Mouse (Mus musculus): ENCODE data around the gene Hira. TPM values are rescaled to one million over a fixed set of nuclear protein-coding genes. Genes with fewer than 3 reads are reported as not detected.
"Not testable (repeated sequence)": the region's sequence is repeated elsewhere in the genome, so short reads cannot be mapped to it uniquely, and the experiment has no call there.

Hira gene
- total RNA-seq, 2 experiments from 2014 or later: 74.3 to 83.3 TPM

DNA sequence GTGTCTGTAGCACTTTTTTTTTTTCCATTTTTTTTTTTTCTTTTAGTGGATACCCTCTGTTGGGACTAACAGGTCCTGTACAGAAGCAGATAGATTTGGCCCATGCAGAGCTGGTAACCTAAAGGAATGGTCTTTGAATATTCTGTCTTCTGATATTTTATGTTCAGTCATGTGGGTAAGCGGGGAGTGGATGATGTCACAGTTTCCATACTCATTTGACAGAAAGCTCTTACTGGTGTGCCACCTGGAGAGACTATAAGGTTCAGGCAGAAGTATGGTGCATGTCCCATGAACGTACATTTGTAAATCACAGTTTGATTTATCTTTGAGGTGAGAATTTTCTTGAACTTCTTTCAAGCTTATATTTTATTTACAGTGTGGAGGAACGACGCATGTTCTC lies 39.2 kb downstream of the Hira start:
- DNase-seq (ENCODE audit: low spot score in 2 of 2): no peak

DNA sequence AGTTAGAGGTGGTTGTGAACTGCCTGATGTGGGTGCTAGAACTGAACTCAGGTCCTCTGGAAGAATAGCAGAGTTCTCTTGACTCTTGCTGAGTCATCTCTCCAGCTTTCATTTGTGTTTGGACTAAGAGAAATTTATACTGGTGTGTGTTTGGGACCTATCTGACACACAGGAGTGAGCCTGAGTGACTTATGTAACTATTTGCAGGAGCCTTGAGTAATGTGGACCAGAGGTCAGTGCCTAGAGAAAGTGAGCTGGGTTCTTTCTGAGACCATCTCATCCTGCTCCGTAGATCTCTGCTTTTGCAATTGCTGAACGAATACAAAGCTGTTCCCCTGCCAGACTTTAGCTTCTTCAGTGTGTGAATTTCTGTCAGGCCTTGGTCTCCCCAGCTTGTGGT lies 44.9 kb downstream of the Hira start:
- DNase-seq (ENCODE audit: low spot score in 2 of 2): no peak

DNA sequence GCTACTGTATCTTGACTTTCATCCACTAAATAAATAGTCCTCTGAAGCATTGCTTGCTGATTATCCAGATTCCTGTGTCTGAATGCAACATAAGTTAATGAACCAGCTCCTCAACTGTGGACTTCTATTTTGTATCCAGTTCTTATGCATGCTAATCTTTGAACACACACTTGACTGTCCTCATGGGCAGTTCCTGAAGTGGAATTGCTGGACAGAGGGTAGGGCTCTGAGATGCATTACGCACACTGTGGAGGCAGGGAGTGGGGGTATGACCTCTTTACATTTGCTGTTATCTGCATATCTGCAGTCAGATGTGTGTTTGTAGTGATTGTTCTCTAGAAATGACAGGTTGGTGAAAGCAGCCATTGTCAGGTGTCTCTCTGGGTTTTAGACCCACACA lies 51.1 kb downstream of the Hira start:
- DNase-seq (ENCODE audit: low spot score in 2 of 2): no peak

DNA sequence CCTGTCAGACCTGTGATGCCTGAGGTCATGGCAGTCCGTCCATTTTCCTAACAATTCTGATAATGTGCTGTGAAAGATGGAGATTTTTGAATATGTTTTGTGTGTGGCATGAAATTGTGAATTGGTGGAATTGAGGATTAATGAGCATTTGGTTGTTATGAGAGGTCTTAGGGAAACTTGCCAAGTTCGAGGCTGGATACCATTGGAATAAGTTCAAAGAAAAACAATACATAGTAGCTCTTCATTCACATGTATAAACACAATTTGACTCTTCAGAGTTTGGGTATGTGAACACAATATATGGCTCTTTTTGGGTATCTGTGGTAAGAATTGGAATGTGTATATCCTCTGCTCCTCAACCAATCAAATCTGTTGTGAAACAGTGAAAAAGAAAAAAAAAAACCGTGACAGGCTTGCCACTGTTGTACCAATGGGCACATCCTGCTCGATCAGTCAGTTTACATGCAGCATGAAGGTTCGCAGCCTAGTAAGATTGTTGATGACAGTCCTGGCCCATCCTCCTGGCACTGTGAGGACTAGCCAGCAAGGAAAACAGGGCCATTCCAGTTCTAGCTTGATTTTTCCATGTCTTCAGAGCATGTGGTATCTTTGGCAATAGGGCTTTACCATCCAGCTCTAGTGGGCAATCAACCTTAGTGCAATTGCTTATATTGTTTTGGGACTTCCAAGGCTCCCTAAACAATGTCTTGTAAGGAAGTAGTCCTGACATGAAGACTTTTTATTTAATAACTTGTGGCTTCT lies 61.7 kb downstream of the Hira start:
- DNase-seq (ENCODE audit: low spot score in 2 of 2): no peak

DNA sequence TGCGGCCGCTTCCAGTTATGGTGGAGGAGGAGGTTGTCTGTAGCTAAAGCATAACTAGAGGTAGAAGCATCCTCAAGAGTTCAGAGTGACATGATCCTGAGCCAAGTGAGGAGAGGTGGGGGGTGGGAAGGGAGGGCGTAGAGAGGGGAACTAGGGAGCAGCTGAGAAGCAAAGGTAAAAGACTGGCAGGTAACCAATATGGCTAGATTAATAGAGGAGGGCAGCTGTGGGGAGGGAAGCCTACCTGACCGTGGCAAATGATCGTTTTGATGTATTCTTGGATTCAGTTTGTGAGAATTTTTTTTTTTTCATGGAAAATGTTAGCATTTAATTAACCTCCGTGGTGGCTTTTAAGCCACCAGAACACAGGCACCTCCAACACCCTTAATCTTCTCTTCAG lies 67.1 kb downstream of the Hira start:
- no peak for DNase-seq (ENCODE audit: low spot score in 2 of 2)

DNA sequence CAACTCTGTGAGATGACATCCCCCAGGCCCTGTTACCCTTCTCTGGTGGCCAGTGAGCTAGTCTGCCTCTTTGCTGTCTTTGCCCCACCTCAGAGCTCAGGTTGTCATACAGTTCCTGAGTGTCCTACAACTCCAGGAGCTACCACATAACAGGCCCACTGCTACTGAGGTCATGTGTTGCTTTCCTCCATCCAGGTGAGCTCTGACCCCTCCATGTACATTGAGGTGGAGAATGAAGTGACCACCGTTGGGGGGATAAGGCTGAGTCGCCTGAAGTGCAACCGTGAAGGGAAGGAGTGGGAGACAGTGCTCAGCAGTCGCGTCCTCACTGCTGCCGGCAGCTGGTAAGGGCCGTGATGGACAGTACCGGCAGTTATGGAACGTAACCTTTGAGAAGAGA lies 72.1 kb downstream of the Hira start:
- no peak for DNase-seq (ENCODE audit: low spot score in 2 of 2)

DNA sequence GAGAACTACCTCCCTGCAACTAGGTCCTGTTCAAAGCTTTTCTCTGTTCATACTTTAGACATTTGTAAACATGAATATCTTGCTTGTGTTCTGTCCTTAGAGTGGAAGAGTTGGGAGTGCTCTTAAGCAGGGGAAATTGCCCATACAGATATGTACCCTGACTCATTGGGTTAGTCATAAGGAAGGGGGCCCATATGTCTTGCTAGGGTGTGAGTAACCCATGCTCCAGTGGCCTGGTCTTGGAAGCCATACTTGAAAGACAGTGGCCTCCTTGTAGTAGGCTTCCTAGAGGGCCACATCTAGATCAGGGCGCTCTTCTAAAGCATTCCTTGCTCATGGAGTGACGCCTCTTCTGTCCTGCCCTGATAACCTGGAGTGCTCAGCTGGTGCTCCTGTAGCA lies 73.5 kb downstream of the Hira start:
- no peak for DNase-seq (ENCODE audit: low spot score in 2 of 2)

DNA sequence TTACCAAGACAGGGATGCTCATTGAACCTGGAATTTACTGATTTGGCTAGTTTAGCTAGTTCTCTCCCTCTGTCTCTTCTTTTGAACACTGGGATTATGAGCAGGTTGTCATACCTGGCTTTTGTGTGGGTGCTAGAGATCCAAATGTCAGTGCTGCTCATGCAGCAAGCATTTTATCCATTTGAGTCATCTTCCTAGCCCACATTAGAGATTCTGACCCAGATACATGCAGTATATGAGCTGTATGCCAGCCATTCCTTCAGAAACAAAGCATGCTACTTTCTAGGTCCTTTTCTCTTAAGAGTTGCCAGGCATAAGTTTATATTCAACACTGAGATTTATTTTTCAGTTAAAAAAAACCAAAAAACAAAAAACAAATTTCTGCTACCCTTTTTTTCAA lies 76.0 kb downstream of the Hira start:
- DNase-seq (ENCODE audit: low spot score in 2 of 2): no peak

DNA sequence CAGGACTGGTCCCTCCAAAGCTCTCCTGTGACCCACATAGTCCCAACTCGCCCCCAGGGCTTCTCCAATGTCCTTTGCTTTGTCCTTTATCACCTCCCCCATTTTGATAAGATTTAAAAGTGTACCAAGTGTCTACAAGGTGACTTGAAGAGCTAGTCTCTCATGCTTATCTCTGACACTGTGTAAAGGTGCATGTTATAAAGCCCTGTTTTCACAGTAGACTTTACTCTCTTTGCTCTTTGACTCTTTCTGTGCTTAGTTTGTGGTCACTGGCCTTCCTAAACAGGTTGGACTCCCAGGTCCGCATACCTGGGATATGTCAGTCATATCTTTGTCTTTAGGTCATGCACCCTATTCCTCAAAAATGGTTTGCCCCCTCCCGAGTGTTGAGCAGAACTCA lies 78.2 kb downstream of the Hira start:
- DNase-seq (ENCODE audit: low spot score in 2 of 2): no peak

DNA sequence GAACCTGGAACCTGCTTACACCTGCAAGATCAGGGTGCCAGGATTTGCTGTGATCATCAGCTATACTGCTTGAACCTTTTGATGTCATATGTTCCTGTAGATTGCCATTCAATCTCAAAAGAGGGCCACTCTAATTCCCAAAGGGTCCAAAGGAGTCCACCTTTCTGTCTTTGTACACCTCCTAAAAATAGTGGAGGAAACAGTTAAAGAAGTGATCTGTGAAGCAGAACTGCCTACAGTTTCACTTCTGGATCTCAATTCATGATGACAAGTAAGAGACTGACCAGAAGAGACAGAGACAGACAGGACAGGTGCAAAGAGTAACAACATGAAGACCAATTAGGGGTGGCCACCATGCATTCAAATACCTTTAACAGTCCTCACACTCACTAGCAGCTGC lies 86.6 kb downstream of the Hira start:
- no peak for DNase-seq (ENCODE audit: low spot score in 2 of 2)

DNA sequence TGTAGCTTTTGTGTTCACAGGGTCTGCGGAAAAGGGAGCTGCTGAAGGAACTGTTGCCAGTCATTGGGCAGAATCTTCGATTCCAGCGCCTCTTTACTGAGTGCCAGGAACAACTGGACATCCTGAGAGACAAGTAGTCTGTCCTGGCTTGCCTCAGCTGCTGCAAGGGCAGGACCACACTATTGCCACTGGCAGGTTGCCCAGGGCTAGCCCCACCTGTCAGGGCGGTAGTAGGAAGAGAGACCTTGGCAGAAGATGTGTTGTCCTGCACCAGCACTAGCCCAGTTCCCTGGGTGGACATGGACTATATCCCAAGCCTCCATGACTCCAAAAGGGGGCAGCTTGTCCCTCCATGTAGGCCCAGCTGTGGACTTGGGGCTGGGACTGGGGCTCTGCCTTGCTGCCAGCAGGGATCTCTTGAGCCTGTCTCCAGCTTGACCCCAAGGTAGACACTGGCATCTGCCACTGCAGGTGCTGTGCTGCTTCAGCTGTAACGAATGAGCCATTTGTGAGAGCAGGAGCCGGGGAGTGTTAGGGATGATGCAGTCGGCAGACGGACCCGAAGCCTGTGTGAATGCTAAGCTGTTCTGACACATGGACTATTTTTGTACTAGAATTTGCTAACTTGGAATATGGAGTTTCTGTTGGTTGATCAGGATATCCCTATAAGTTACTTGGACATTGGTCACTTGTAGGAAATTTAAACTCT lies 92.7 kb downstream of the Hira start:
- DNase-seq (ENCODE audit: low spot score in 2 of 2): peak in 1 of 2 experiments; percentile 19

DNA sequence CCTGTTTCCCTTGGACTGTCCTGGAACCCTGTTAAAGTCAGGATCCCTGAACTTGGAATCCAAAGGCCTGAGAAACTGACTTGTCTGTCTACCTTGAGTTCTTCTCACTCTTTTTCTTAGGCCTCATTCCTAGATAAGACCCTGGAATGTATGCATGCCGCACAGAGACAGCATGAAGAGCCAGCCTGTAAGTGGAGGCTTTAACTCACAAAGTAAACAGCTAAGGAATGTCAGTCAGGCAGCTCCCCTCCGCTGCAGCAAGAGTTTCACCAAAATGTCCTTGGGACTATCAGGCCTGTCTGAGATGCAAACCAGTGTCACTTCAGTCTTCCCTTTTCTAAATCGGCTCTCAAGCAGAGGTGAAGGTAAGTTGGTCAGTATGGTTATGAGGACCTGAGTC lies 94.0 kb downstream of the Hira start:
- DNase-seq (ENCODE audit: low spot score in 2 of 2): no peak

DNA sequence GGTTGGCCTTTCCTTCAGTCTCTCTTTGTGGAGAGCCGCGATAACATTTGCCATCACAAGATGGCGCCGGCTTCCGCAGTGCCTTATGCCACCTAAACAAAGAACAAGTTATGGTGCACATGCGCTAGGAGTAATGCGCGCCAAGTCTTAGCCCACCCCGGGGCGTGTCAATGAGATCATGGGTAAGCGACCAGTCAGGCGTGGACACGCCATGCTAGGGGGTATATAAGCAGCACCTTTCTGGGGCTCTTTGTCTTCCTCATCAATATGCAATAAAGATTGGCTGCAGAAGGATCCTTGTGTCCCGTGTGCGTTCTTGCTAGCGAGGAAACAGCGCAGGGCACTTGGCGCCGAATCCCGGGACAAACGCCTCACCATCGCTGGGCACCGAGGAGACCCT lies 98.8 kb downstream of the Hira start:
- not testable (repeated sequence) for DNase-seq (ENCODE audit: low spot score in 2 of 2)

DNA sequence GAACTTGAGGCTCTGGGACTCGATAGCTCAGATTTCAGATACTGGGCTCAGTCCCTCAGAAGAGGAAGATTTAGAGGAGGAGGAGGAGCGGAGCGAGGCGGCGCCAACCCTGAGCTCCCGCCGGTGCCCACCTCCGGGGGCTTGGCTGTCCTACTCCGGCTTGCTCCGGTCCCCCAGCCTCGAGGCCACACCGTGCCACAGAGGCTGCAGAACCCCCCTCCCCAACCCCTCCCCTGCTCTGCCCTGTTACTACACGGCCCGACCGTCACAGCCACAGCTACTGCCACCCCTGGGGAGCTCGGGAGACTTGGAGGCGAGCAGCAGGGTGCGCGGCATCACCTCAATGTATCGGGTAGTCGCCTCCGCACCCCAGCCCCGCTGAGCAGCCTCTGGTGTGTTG lies 99.5 kb downstream of the Hira start:
- no peak for DNase-seq (ENCODE audit: low spot score in 2 of 2)

DNA sequence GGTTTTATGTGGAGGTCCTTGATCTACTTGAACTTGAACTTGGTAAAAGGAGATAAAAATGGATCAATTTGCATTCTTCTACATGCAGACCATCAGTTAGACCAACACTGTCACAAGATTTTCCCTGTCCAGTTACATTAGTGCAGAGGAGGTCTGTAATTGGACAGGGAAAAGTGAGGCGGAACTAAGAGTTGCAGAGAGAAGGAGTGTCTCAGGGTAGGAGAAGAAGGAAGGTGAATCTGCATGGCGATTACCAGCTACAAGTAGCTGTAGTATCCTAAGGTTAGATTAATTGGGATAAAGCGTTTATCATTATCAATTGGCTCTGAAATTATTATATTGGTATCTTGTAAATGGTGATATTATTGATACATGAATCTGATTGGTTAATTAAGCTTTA lies 109.5 kb downstream of the Hira start:
- no peak for DNase-seq (ENCODE audit: low spot score in 2 of 2)

DNA sequence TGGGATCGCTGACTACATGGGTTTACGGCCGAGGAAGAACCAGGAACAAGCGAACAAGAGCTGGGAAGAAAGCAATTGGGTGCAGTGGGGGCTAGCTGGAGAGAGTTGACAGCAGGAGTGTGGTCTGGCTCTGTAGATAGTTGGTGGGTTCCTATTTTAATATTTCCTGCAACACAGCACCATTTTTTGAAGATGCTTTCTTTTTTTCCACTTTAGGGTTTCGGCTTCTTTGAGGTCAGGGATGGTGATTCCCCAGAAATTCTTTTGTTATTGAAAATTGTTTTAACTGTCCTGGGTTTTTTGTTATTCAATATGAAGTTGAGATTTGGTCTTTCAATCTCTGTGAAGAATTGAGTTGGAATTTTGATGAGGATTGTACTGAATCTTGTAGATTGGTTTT lies 110.0 kb downstream of the Hira start:
- DNase-seq (ENCODE audit: low spot score in 2 of 2): no peak

DNA sequence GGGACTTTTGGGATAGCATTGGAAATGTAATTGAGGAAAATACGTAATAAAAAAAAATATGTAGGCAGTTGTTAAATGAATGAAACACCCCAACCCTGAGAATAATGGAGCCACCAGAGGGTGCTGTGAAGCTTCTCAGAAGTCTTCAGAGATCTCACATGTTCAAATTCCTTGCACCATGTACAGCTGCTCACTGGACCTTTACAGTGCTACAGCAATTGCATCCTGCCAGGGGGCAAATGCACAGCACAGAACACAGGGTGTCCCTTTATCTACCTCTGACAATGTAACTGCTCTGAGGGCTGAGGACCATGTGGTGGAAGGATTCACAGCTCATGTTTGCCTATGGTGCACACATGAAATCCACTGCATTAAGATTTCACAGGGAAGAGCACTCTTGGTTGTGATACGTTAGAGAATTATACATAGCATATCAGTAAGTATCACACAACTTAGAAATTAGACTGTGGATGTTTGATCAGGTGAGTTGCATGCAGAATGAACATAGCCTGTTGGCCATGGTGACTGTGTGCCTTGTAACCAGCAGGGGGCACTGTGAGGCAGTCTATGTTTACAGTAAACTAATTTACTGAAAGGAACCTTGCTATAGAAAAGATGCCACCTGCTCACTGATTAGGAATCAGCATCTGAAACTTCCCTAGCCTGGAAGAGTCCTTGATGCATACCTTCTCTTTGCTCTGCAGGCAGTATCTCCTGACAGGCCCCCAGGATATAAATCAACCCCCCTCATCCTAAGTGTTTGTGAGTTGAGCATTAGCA lies 126.0 kb downstream of the Hira start:
- DNase-seq (ENCODE audit: low spot score in 2 of 2): not testable (repeated sequence)

DNA sequence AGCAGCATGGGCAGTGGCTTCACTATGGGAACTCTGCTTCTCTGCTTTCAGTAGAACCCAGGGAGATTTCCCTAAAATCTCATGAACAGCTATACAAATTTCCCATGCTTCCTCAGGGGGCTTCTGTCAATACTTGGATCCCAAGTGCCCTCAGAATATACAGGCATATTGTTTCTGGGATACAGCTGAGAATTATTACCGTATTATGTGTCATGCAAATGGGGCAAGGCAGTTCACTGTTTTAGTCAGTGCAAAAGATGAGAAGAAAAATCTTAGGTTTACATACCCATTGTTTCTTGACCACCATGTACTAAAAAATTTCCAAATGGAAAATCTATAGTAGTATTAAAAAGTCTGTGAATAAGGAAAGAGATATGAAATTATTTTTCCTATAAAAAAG lies 126.9 kb downstream of the Hira start:
- DNase-seq (ENCODE audit: low spot score in 2 of 2): no peak

DNA sequence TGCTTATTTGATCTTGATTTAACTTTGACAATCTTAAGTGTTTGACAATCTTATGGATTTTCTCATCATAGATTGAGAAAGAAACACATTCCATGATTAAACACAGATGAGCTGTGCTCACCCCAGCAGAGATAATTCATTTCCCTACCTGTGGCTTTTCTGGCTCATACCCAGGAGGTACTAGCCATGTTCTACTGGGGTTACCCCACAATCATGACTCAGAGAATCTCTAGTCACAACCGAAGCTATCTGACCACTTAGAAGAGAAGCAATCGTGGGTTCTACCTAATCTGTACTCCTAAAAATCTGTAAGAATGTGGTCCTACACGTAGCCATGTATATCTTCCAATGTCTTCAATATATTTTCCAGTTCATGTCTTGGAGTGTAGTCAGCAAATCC lies 128.5 kb downstream of the Hira start:
- no peak for DNase-seq (ENCODE audit: low spot score in 2 of 2)

DNA sequence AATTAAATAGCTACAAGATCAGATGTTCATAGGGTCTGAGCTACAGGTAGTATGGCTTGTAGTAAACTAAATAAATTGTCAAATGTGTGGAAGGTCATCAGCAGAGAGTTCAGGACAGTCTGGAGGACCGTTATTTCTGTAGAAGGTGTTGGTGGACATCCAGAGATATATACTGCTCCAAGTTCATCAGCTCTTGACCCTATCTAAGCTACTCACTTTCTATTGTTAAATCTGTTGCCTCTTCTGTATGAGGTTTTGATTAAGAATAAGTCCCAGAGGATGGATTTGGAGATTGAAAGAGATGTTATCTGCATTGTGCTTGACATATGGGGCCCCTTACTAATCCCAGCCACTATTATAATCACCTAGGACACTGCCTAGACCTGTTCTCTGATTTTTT lies 129.9 kb downstream of the Hira start:
- DNase-seq (ENCODE audit: low spot score in 2 of 2): no peak

DNA sequence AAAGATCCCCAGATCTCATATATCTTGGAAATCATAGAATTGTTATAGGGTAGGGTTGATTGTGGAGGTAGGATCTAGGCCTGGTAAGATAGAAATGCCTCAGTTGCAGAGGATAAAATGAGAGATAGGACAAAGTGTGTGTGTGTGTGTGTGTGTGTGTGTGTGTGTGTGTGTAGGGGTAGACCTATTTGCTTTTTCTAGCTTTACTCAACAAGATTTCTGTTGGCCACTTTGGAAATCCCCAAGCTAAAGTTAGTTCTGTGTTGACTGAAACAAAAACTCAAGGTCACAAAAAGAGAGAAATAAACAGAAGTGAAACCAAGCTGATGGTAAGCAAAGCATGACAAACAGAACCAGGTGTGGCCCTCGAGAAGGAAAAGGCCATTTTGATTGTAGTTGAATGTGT lies 130.4 kb downstream of the Hira start:
- not testable (repeated sequence) for DNase-seq (ENCODE audit: low spot score in 2 of 2)

DNA sequence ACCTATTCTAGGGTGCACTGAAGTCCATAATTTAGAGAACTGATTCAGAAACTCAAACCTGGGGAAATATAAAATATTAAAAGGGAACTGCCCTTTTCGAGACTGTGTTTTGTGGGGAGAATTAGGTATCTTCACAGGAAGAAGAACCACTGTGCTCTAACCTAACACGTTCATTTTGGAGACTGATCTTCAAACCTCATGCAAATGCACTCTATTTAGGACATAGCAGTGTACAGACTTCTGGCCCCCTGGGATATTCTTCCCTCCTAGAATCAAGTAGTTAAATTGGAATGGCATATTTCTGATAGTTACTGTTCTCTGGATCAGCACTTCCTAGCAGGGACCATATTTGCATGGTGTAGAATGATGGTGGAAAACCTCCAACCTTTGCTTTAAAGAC lies 133.9 kb downstream of the Hira start:
- no peak for DNase-seq (ENCODE audit: low spot score in 2 of 2)
